Mouse (Mus musculus) spleen, embryonic (tissue): ENCODE measurements around the gene Fbrs.

Experiments used
- CTCF ChIA-PET: fragments of 350-600 bp; sonication (Branson Sonifier 250); formaldehyde crosslinking; loops from one replicate; lab custom pipeline; 2022; lab: Charles Lee

Fbrs gene

DNA sequence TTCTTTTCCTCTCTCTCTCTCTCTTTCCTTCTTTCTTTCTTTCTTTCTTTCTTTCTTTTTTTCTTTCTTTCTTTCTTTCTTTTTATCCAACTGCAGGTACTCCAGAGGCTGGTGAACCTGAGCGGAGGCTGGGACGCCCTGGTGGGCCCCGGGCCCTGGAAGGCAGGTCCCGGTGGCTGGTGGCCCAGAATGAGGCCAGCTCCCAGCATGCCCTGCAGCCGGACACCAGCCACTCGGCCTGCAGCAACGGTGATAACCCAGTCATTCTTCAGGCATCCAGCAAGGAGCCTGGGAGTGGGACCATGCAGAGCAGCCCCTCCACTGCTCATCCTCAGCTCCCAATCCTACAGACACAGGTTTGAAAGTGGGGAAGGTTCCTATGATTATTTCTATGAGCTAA lies 36.8 kb downstream of the Fbrs start:
- CTCF ChIA-PET = no interaction called here

DNA sequence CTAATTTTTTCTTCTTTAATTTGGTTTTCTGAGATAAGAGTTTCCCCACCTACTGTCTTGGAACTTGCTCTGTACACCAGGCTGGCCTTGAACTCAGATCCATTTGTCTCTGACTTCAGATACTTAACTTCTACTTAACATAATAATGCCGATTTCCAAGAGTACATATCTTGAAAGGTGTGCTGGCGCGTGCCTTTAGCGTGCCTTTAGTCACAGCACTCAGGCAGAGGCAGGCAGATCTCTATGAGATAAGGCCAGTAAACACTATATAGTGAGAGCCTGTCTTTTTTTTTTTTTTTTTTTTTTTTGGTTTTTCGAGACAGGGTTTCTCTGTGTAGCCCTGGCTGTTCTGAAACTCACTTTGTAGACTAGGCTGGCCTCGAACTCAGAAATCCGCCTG lies 37.3 kb downstream of the Fbrs start:
- CTCF ChIA-PET = no interaction called here

DNA sequence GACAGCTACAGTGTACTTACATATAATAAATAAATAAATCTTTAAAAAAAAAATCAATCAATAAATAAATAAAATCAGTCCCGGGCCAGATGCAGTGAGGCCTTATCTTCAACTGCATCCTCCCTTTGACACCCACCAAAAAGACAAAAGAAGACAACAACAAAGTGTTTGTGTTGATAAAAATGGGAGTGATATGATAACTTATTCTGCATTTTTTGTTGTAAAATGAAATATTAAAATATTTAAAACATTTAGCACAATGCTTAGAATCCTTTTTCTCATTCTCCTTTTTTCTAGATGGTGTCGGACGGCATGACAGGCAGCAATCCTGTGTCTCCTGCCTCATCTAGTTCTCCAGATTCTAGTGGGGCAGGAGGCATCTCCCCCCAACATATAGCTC lies 40.3 kb downstream of the Fbrs start, which contains the start of gene Gm42715:
Gm42715 (plus strand) TSS at position 301 of the 400 bp plus-strand sequence.
- CTCF ChIA-PET = interaction anchor here (0.7 kb wide), 1 partner anchor 17 kb away, joined by 5 read pairs; no protein-coding TSS in a partner anchor
